Mouse (Mus musculus) right cerebral cortex, adult 18-20 months (tissue): ENCODE measurements around the gene Tfap2a.

ENCODE experiments used
- DNase-seq: peaks from one replicate; pipeline ENCODE4 v3.0.0; 2022; ENCODE audit warnings: mixed read lengths

Tfap2a gene

GRCm38 (mm10) chr13:40738196-40738880, at the start of gene Tfap2a:
Gene Tfap2a, minus strand, starts transcription at chr13:40738376.
- DNase-seq = no peak

DNA sequence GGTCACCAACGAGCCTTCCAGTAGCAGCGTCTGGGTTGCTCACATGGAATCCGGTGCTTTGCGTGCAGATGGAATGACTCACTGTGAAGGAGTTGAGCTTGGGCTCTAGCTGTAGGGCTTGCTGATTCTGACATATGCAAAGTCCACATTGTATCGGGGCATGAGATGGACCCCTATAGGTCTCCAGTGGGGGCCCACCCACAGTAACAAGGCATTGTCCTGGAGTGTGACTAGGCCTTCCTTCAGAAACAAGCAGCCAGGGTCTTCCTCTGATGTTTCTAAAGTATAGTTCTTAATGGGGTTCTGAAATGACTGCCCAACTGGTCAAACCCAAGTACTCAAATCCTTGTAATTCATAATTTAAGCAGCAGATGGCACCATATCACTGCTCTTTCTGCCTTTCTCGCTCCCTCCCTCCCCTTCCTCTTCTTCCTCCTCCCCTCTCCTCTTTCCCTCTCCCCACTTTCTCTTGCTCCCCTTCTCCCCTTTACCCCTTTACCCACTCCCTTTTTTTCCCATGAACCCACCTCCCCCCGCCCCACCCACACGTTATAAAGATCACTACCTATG, 46.1 kb upstream of the Tfap2a start:
- peak; percentile 8 for DNase-seq

DNA sequence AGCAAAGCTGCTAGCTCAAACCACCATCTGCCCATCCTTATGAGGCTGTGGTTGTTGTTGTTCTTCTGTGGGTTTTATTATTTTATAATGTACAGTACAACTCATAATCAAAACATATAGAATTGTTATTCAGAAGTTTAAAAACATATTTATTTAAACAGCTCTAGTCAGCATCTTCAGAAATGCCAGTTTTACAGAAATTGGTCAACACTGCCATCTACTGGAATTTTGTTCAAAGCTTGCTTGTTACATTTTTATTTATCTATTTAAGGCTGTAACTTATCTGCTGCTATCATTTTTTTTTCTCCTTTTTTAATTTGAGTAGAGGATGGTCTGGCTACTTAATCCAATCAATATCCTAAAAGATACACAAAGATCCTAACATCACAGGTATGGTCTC, 19.8 kb upstream of the Tfap2a start:
- no peak for DNase-seq

- no peak for DNase-seq
These were observed 18.2 kb upstream of the Tfap2a start for GRCm38 (mm10) chr13:40756356-40756755.

- no peak for DNase-seq
These were observed 15.9 kb upstream of the Tfap2a start for GRCm38 (mm10) chr13:40754091-40754490.

DNA sequence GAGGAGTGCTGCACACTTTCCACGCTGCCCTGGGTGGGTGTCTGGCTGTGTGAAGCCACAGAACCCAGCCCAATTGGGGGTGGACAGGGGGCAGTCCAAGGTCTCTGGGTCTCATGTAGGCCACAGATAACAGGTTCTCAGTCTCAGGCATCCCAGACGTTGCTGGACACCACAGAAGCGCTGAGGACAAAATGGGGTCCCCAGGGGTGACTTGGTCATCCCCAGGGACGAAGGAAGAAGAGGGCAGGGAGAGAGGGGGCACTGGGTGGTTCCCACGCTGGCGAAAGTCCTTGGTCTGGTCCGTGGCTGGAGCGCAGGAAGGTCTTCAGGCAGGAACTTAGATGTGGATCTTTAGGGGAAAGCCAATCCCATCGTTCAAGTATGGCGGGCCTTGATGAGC, 13.7 kb upstream of the Tfap2a start:
- DNase-seq = no peak

DNA sequence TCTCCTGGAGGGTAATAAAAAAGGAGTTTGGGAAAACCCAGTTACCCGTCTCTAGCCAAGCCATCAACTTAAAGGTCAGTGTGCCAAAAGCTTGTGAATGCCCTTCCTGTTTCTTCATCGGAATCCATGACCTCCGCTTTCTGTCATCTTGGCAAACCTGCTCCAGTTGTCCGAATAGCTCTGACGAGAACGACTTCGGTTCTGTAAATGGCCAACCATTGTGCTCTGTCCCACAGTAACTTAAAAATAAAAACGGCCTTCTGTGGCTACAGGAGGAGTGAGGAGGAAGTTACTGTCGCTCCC, 11.4 kb upstream of the Tfap2a start:
- DNase-seq = no peak

GRCm38 (mm10) chr13:40748785-40749602, 10.8 kb upstream of the Tfap2a start:
- no peak for DNase-seq

- DNase-seq = no peak
These were observed 6.1 kb upstream of the Tfap2a start for GRCm38 (mm10) chr13:40744111-40744805.

GRCm38 (mm10) chr13:40743221-40743620, 5.0 kb upstream of the Tfap2a start:
- DNase-seq = no peak

DNA sequence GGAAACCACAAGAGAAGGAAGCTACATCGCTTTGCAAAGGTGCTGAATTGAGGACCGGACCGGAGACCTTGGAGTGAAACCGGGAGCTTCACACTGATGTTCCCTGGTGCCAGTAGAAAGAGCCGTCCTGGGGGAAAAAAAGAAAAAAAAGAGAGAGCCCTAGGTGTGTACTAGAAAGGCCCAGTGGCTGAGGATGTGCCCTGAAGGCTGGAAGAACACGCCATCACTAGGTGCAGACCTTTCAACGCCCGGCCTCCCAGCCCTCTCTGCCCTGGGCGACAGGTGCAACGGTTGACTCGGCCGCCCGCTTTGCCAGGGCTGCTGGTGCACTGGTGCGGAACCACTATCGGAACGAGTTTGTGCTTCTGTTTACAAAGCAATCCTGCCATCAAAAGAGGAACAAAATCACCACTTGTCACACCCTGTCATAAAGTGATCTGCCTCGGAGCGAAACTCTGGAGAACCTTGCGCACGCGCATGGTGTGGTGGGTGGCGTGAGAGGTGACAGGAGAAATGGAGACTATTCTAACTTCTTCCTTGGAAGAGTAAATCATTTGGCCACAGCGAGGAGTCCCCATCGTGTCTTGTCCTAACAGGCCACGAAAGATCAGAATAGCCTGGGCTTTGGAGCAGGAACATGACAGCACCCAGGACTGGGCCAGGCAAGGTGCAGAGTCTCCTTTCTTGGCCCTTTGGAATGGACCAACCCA, 3.8 kb upstream of the Tfap2a start:
- DNase-seq = no peak

DNA sequence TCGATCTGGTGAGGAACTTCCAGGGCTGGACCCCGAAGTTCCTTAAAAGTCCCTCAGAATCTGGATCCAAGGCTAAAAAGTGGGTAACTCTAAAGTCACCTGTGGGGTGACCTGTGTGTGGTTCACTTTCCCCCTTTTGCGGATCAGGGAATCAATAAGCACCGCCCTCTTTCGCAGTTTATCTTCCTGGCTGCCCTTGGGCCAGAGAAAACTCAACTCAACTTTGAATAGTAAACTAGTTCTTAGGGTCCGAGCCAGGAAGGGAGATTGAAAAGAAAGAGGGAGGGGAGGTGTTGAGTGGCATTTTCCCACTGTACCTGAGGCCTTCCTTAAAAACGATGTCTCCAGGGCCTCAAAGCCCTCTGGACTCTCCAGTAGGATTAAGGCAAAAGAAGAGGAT, 3.3 kb upstream of the Tfap2a start:
- DNase-seq = no peak

GRCm38 (mm10) chr13:40740727-40741360, 2.7 kb upstream of the Tfap2a start:
- no peak for DNase-seq

DNA sequence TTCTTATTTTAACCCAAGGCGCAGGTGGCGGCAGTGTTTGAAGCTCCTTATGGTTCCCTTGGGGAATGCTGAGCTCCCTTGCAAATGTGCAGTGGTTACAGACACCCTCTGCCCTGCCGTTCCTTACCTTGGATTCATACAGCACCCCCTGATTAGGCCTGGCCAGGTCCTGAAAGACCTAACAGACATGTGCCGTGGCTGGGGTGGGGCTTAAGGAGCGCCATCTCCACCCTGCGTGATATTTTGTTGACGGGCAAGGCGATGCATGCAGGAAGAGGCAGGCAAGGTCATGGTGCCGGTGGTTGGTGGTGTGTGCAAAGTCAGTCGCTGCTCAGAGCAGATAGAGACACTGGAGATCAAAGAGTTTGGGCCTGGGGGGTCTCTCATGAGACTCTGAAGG, 1.7 kb upstream of the Tfap2a start:
- DNase-seq = no peak

GRCm38 (mm10) chr13:40739121-40739650, 1.0 kb upstream of the Tfap2a start:
- DNase-seq = no peak

- no peak for DNase-seq
These were observed 415 bp downstream of the Tfap2a start for GRCm38 (mm10) chr13:40737761-40738160.

- DNase-seq = no peak
These were observed 1.1 kb downstream of the Tfap2a start for GRCm38 (mm10) chr13:40737099-40737498.

DNA sequence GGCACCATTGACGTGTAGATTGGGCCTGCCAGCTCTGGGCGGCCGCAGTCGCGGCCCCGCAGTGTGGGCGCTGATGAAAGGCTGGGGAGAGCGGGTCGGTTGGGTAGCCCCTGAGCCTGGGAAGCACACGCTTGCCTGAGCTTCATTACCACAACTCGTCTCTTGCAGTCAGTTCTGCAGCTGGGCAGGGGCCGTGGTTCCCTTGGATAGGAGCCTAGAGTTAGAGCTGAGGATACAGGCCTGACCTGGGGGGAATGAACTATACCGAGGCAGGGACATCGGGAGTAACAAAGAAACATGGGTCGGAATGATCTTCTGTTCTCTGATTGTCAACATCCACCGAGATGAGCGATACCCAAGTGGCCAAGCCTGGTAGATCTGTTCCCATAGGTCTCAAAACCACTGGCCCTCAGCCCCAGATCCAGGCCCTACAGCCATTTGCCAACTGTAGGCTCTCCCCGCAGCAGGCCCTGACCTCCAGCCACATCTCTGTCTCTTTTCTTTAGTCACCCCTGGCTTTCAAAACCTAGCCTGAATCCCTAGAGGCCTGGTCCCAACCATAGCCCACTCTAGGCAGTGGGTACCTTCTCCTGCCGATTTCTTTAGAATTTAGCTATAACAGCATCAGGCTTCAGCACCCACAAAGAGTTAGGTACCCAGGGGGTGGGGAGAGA, 1.9 kb downstream of the Tfap2a start:
- no peak for DNase-seq

- DNase-seq = no peak
These were observed 2.6 kb downstream of the Tfap2a start for GRCm38 (mm10) chr13:40735416-40736106.

- no peak for DNase-seq
These were observed 3.7 kb downstream of the Tfap2a start for GRCm38 (mm10) chr13:40734316-40734965.
